Mouse (Mus musculus) kidney, adult 18-20 months (tissue): Measurements from ENCODE around the gene Trak1.

Experiments
- DNase-seq: peaks from one replicate; pipeline ENCODE4 v3.0.0; 2021

Trak1 gene

GRCm38 (mm10) chr9:121295221-121295620, 2.1 kb upstream of the Trak1 start:
- DNase-seq, result no peak

GRCm38 (mm10) chr9:121298065-121298398, 730 bp downstream of the Trak1 start:
- DNase-seq, result no peak

- DNase-seq, result peak; percentile 52
These were observed 1.2 kb downstream of the Trak1 start for GRCm38 (mm10) chr9:121298411-121299091.

DNA sequence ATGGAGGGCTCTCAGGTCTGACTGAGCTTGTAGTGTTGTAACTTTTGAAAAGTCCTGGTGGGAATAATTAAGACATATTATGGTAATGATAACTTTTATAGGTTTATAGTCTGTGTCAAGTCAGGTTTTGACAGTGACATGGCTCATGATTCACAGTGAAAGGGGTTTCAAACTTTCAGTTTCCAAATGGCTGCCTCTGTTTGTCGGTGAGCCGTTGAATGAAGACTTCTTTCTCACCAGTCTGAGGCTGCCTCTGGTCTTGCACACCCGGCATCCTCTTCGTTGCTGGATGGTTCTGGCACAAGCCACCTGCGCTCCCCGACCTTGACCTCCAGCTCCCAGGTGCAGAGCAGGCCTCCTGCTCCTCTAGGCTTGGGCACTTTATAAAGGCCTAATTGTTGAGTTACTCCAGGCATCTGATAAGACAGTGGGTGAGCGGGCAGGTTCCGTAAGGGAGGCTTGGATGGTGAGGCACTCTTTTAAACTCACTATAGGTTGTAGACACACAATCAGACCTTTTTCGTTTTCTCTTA, 2.0 kb downstream of the Trak1 start:
- no peak for DNase-seq

DNA sequence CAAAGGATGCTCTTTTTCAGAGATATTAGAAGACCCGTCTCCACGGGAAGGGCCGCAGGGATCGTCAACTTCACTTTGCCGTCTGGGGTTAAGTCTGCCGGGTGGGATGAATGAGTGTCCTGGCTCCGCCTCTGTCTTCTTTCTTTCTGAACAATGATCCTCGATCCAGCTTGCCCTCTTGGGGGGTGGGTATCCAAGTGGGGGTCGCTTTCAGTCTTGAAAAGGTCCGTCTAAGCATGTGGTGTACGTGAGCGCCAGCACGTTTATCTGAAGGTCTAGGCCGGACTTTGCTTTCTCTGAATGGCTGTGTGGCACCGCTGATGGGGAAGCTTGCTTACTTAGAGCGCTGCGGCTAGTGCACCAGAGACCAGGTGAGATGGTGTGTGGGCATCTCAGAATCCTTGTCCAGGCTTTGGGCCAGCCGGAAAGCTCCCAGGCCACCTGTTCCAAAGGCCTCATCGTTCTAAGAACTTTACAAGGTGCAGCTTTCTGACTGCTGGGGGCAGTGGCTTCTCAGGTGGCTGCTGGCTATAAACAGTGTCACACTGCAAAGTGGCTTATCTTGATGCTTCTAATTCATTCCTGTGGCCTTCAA, 2.8 kb downstream of the Trak1 start:
- DNase-seq, result peak; percentile 31

DNA sequence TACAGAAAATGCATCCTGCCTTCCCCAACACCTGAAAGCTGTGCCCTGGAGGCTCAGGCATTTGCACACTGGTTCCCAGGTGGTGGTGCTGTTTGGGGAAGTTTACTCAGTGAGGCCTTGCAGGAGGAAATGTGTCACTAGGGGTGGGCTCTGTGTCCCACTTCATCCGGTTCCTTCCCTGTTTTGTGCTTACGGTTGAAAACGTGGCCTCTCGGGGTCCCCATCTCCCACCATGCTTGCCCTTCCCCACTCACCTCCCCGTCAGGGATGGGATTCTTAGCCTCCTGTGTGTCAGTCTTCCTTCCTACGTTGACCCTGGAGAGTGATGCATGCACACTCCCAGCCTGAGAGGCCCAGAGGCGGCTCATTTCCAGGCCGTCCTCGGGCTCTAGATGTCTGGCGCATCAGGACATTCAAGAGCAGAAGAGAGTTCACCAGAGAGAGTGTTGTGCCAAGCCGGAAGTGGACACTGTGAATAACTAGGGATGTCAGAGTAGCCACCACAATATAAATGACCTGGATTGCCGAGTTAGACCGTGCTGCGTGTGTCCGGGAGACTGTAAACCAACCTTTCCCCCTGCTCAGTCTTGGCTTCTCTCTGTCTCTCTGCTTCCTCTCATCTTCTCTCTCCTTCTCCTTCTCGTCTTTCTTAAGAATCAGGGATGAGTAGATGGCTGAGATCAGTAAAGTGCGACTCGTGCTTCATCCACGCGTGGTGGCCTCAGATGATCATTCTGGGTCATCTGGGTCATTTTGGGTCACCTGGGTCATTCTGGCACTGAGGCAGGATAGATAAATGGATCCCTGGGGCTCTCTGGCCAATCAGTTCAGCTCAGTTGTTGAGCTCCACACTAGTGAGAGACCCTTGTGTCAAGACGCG, 4.0 kb downstream of the Trak1 start:
- DNase-seq, result no peak

- no peak for DNase-seq
These were observed 5.2 kb downstream of the Trak1 start for GRCm38 (mm10) chr9:121302543-121302942.

GRCm38 (mm10) chr9:121303086-121303485, 5.8 kb downstream of the Trak1 start:
- DNase-seq, result peak; percentile 27

- DNase-seq, result peak; percentile 33
These were observed 6.4 kb downstream of the Trak1 start for GRCm38 (mm10) chr9:121303748-121304147.

GRCm38 (mm10) chr9:121304520-121304919, 7.2 kb downstream of the Trak1 start:
- DNase-seq, result no peak

GRCm38 (mm10) chr9:121305456-121305855, 8.2 kb downstream of the Trak1 start:
- DNase-seq, result no peak

GRCm38 (mm10) chr9:121309287-121309686, 12.0 kb downstream of the Trak1 start:
- no peak for DNase-seq

- no peak for DNase-seq
These were observed 13.2 kb downstream of the Trak1 start for GRCm38 (mm10) chr9:121310501-121310900.

DNA sequence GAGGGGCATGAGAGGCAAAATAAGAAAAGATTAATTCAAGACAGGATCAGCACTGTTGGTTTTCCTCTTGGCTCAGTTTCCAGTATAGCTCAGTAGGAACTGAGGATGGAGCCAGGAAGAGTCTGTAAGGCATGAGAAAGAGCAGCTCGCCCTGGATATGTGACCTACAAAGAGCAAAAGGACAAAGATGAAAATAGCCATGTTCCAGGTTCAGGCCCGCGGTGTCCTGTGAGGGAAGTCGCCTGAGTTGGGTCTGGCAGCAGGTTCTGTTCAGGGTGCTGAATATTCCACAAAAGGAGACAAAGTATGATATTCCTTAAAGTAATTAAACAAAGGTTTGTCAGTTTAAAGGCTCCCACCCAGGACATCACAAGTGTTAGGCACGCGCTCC, 14.5 kb downstream of the Trak1 start:
- DNase-seq, result no peak

GRCm38 (mm10) chr9:121312237-121312891, 15.1 kb downstream of the Trak1 start:
- peak; percentile 50 for DNase-seq

DNA sequence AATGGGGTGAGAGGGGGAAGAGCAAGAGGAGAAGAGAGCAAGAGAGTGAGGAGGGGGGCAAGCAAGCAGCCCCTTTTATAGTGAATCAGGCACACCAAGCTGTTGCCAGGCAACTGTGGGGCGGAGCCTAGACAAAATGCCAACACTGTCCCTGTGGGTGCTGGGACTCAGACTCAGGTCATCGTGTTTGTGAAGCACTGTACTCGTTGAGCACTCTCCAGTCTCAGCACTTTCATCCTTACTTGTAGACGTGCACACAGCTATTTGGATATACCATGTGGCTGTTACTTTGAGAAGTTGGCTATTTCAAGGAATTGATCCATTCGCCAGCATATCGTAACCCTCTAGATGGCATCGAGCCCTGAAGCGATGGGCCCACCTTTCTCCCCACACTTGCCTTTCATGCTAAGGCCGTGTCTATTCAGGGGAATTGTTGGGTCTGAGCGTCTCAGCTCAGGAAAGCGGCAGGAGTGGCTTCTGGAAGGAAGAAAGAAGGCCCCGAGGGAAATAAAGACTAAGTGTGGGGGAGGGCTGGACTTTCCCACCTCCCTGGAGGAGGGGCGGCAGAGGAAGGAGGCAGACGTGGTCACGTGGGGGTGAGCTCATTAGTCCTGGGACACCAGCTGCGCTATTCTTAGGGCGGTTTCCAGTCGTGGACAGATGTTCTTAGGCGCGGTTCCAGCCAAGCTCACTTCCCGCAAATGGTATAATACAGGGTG, 16.5 kb downstream of the Trak1 start:
- peak; percentile 75 for DNase-seq

DNA sequence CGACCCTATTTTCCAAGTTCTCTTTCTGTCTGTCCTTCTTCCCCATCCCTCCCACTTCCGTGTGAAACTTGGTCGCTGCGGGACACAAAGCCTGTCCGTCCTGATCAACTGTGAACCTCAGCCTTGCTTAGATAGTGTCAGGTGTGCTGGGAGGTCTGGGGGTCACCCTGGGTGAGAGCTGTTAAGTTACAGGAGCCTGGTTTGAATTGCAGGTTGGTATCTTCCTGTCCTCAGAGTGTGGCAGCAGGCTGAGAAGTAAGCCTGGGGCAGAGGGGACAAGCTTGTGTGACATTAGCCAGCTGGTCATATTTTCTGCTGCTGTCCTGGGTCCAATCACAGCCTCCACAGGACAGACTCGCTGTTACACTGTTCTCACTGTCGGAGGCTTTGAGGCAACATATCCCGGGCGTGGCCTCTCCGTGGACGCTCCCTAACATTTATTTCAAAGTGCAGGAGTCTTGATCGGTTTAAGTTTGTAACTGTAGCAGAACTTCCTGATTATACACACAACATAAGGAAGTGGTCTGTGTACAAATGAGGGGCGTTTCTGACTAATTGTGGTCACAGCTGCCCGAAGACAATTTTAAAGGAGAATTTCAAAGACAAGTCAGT, 17.3 kb downstream of the Trak1 start:
- DNase-seq, result no peak

- DNase-seq, result no peak
These were observed 18.7 kb downstream of the Trak1 start for GRCm38 (mm10) chr9:121315901-121316595.

- DNase-seq, result no peak
These were observed 19.5 kb downstream of the Trak1 start for GRCm38 (mm10) chr9:121316621-121317405.

GRCm38 (mm10) chr9:121319323-121319966, 22.1 kb downstream of the Trak1 start:
- no peak for DNase-seq
